Mouse (Mus musculus) lung, embryonic 16.5 days (tissue): ENCODE results near the gene Csf1. TPM values are rescaled to one million over a fixed set of nuclear protein-coding genes. Genes with fewer than 3 reads are reported as not detected.
A peak's percentile ranks its signal among the peaks of the same experiment; 100 is the strongest.

Experiments used
- ATAC-seq: fragments of 200-750 bp; cut with Nextera tagmentation; 2 replicates; pipeline ENCODE4 v1.8.0; 2017; ENCODE audit warnings: low read depth, mild to moderate bottlenecking, moderate library complexity
- H3K27ac ChIP-seq: fragments of 300-500 bp; sonication (generic); 2 replicates; pipeline ENCODE4 v1.5.1; 2014; ENCODE audit warnings: mild to moderate bottlenecking, control low read depth, low read length
- H3K27me3 ChIP-seq: fragments of 300-500 bp; sonication (generic); 2 replicates; pipeline ENCODE4 v1.6.1; 2014; ENCODE audit warnings: low read depth, low read length, mixed read lengths; ENCODE audit not compliant: control insufficient read depth, insufficient read depth
- H3K36me3 ChIP-seq: fragments of 300-500 bp; sonication (generic); 2 replicates; pipeline ENCODE4 v1.6.1; 2014; ENCODE audit warnings: low read length; ENCODE audit not compliant: control insufficient read depth, insufficient read depth
- H3K4me1 ChIP-seq: fragments of 300-500 bp; sonication (generic); replicated peaks from 2 replicates; pipeline ENCODE4 v1.6.1; 2014; ENCODE audit warnings: low read length, mixed read lengths; ENCODE audit not compliant: control insufficient read depth, insufficient read depth
- H3K4me2 ChIP-seq: fragments of 300-500 bp; sonication (generic); 2 replicates; pipeline ENCODE4 v1.6.1; 2014; ENCODE audit warnings: low read depth, low read length, control low read depth
- H3K4me3 ChIP-seq: fragments of 300-500 bp; sonication (generic); 2 replicates; pipeline ENCODE4 v1.5.1; 2014; ENCODE audit warnings: mild to moderate bottlenecking, low read length, control low read depth
- H3K9ac ChIP-seq: fragments of 300-500 bp; sonication (generic); 2 replicates; pipeline ENCODE4 v1.6.1; 2014; ENCODE audit warnings: low read length, control low read depth
- H3K9me3 ChIP-seq: fragments of 300-500 bp; sonication (generic); 2 replicates; pipeline ENCODE4 v1.6.1; 2016; ENCODE audit warnings: low read length; ENCODE audit not compliant: control insufficient read depth
- WGBS: fragments of 180-500 bp; shearing (Covaris S2); extraction: QIAGEN DNeasy Blood & Tissue Kit; methylation state at CpG from one replicate; pipeline ENCODE4 v1.1.7; 2014; 5-methylcytosine and 5-hydroxymethylcytosine counted together
- polyA plus RNA-seq: library from polyadenylated mRNA; unstranded; fragments of >200 nt; fragmentation: Nextera tagmentation; extraction: Ambion mirVana; gene quantifications from 2 replicates; pipeline ENCODE4 v1.2.1, GENCODE M21; 2015

Csf1 gene
- polyA plus RNA-seq, result 9.6 and 9.8 TPM in 2 replicates

GRCm38 (mm10) chr3:107759929-107760581, at the start of gene Csf1:
Gene Csf1 (minus strand): TSS chr3:107760469.
- peak within 1 kb of the TSS; percentile 85 for H3K4me2 ChIP-seq
- no peaks in the 10 kb centered on the region; the same call in 1 of the 2 replicates for H3K27me3 ChIP-seq
- H3K36me3 ChIP-seq, result no peaks in the 10 kb centered on the region; the same call in 1 of the 2 replicates
- peaks cover 22% of the 10 kb centered on the region for H3K4me1 ChIP-seq
- WGBS, result under 1% methylated on average over 56 of the region's 56 CpGs
- H3K4me3 ChIP-seq, result peak within 1 kb of the TSS; percentile 82
- H3K27ac ChIP-seq, result peak within 1 kb of the TSS; percentile 91
- peak within 1 kb of the TSS; percentile 92 for H3K9ac ChIP-seq
- peak; percentile 90 for ATAC-seq
- no peaks in the 10 kb centered on the region for H3K9me3 ChIP-seq

GRCm38 (mm10) chr3:107808013-107808750, 47.9 kb upstream of the Csf1 start:
- Histone ChIP-seq H3K4me2 (peak overlapping the region; percentile 21), H3K4me1 (peaks cover 27% of the 10 kb centered on the region), H3K27me3 (no peaks in the 10 kb centered on the region), H3K36me3 (no peaks in the 10 kb centered on the region), H3K9me3 (no peaks in the 10 kb centered on the region), H3K9ac (no peak overlapping the region), H3K4me3 (no peak overlapping the region), H3K27ac (no peak overlapping the region)
- peak; percentile 55 for ATAC-seq
- WGBS, result 31% methylated on average over 14 of the region's 14 CpGs

- H3K27ac ChIP-seq, result no peak overlapping the region; the same call in 1 of the 2 replicates
- ATAC-seq, result peak; percentile 57; the same call in 1 of the 2 replicates
- H3K4me1 ChIP-seq, result peaks cover 27% of the 10 kb centered on the region
- no peak overlapping the region for H3K4me3 ChIP-seq
- no peak overlapping the region for H3K9ac ChIP-seq
- H3K9me3 ChIP-seq, result no peaks in the 10 kb centered on the region
- 33% methylated on average over 6 of the region's 6 CpGs for whole genome bisulfite sequencing
- no peaks in the 10 kb centered on the region for H3K36me3 ChIP-seq
- no peaks in the 10 kb centered on the region for H3K27me3 ChIP-seq
- no peak overlapping the region for H3K4me2 ChIP-seq
Measured at GRCm38 (mm10) chr3:107807386-107807974, 47.2 kb upstream of the Csf1 start.

GRCm38 (mm10) chr3:107806916-107807315, 46.6 kb upstream of the Csf1 start:
- H3K9ac ChIP-seq, result no peak overlapping the region
- H3K27me3 ChIP-seq, result no peaks in the 10 kb centered on the region
- no peaks in the 10 kb centered on the region for H3K36me3 ChIP-seq
- peaks cover 27% of the 10 kb centered on the region for H3K4me1 ChIP-seq
- ATAC-seq, result peak; percentile 63; the same call in 1 of the 2 replicates
- 58% methylated on average over 1 of the region's 1 CpGs for WGBS
- H3K27ac ChIP-seq, result no peak overlapping the region
- H3K4me3 ChIP-seq, result no peak overlapping the region
- no peaks in the 10 kb centered on the region for H3K9me3 ChIP-seq
- H3K4me2 ChIP-seq, result no peak overlapping the region

- Histone ChIP-seq H3K4me3 (no peak overlapping the region), H3K4me2 (no peak overlapping the region), H3K9ac (no peak overlapping the region), H3K4me1 (peaks cover 21% of the 10 kb centered on the region), H3K27me3 (no peaks in the 10 kb centered on the region), H3K9me3 (no peaks in the 10 kb centered on the region), H3K36me3 (no peaks in the 10 kb centered on the region), H3K27ac (no peak overlapping the region)
- WGBS, result 90% methylated on average over 1 of the region's 1 CpGs
- ATAC-seq, result no peak
Measured at GRCm38 (mm10) chr3:107804799-107805198, 44.5 kb upstream of the Csf1 start.

GRCm38 (mm10) chr3:107802185-107802946, 42.1 kb upstream of the Csf1 start:
- no peak overlapping the region for H3K4me3 ChIP-seq
- H3K27me3 ChIP-seq, result no peaks in the 10 kb centered on the region
- H3K4me2 ChIP-seq, result no peak overlapping the region
- no peaks in the 10 kb centered on the region for H3K9me3 ChIP-seq
- H3K27ac ChIP-seq, result no peak overlapping the region
- no peak overlapping the region for H3K9ac ChIP-seq
- H3K4me1 ChIP-seq, result peaks cover 6% of the 10 kb centered on the region
- ATAC-seq, result no peak
- WGBS, result 79% methylated on average over 8 of the region's 8 CpGs
- no peaks in the 10 kb centered on the region for H3K36me3 ChIP-seq

- H3K9ac ChIP-seq, result no peak overlapping the region
- 79% methylated on average over 5 of the region's 5 CpGs for WGBS
- no peaks in the 10 kb centered on the region for H3K9me3 ChIP-seq
- no peak overlapping the region for H3K27ac ChIP-seq
- no peaks in the 10 kb centered on the region for H3K36me3 ChIP-seq
- H3K27me3 ChIP-seq, result no peaks in the 10 kb centered on the region
- no peak overlapping the region for H3K4me3 ChIP-seq
- no peak for ATAC-seq
- H3K4me1 ChIP-seq, result peaks cover 6% of the 10 kb centered on the region
- no peak overlapping the region for H3K4me2 ChIP-seq
Measured at GRCm38 (mm10) chr3:107798946-107799345, 38.7 kb upstream of the Csf1 start.

GRCm38 (mm10) chr3:107796191-107796983, 36.1 kb upstream of the Csf1 start:
- peaks cover 19% of the 10 kb centered on the region for H3K4me1 ChIP-seq
- H3K9ac ChIP-seq, result no peak overlapping the region
- H3K36me3 ChIP-seq, result no peaks in the 10 kb centered on the region
- no peaks in the 10 kb centered on the region for H3K27me3 ChIP-seq
- no peak overlapping the region for H3K27ac ChIP-seq
- ATAC-seq, result no peak
- H3K9me3 ChIP-seq, result no peaks in the 10 kb centered on the region
- no peak overlapping the region for H3K4me2 ChIP-seq
- WGBS, result 41% methylated on average over 8 of the region's 8 CpGs
- no peak overlapping the region for H3K4me3 ChIP-seq
